Mouse (Mus musculus) kidney, postnatal 10 days (tissue): Measurements from ENCODE around the gene Sppl2b.
"Not testable (repeated sequence)": the region's sequence is repeated elsewhere in the genome, so short reads cannot be mapped to it uniquely, and the experiment has no call there.

ENCODE experiments used
- DNase-seq: peaks from one replicate; pipeline ENCODE4 v3.0.0; 2021; ENCODE audit warnings: mixed read lengths

Gene Sppl2b

DNA sequence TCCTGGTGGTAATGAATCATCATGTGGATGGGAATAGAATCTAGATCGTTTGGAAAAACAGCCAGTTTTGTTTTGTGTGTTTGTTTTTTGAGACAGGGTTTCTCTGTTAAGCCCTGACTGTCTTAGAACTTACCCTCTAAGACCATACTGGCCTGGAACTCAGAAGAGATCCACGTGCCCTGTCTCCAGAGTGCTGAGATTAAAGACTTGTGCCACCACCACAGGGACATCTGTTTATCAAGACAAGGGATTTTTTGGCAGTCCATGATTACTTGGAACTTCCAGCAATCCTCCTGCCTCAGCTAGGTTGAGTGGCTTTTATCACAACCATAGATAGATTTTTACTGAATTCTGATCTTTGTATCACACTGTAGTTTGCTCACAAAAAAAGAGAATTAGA is 30.2 kb upstream of the Sppl2b start:
- no peak for DNase-seq

DNA sequence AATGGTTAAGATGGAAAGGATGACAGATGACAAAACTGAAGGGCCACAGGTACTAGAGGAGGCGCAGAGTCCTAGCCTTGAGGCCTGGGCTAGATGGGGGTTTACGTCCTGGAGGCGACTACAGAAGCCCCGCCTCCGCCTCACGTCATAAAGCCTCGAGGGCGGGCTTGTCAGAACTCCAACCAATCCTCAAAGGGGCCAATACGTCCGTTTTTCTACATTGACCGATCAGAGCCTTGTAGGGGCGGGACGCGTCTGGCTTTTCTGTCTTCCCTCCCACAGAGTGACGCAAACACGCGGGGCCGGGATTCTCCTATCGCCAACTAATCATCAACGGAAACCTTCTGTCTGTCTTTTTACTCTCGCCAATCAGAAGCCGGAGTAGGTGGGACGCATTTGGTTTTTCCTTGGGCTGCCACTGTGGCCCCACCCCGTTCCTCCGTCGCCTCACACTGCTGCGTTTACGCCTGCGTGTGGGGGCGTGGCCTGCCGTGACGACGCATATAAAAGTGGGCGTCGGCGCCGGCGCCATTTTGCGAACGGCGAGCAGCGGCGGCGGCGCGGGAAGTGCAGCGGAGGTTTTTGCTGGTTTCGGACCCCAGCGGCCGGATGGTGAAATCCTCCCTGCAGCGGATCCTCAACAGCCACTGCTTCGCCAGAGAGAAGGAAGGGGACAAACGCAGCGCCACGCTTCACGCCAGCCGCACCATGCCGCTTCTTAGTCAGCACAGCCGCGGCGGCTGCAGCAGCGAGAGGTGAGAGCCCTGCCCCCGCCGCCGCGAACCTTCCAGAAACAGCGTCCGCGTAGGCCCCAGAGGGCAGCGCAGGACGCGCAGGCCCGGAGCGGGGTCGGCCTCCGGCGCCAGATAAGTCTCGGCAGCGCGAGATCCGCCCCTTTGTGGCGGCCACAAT is 28.7 kb upstream of the Sppl2b start, which contains the start of gene Oaz1:
Oaz1 (plus strand) TSS at position 506 of the 912 bp plus-strand sequence.
- DNase-seq = peak; percentile 99

DNA sequence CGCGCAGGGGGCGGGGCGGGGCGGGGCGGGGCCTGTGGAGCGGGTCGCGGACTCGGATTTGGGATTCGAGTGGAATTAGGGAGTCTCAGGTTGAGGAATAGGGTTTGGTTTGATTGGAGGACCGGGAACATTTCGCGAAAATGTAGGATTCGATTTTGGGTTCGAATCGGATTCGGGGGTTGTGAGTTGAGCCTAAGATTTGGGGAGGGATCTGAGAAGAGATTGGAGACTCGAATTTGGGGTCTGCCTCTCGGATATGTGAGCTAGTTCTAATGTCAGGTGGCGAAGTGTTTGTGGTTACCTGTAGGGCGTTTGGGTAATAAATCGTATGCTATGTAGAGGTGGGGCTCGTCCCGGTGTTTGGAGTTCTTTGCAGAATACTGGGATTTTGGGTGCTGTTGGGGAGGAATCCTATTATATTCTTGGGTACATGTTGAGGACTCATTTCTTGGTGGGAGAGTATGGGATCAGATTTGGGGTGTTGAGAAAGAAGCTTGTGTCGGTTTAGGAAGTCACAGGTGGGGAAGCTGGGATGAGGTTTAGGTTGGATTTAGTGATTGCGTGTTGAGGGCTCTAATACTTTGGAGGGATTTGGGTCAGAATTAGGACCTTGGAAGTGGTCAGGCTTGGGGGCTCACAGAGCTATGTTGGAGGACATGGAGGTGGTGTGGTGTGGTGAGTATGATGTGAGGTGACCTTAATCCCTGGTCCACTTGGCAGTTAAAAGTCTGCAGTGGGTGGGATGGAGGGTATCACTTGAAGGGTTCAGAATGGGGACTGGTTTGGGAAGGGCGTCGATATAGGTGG is 27.8 kb upstream of the Sppl2b start:
- no peak for DNase-seq

DNA sequence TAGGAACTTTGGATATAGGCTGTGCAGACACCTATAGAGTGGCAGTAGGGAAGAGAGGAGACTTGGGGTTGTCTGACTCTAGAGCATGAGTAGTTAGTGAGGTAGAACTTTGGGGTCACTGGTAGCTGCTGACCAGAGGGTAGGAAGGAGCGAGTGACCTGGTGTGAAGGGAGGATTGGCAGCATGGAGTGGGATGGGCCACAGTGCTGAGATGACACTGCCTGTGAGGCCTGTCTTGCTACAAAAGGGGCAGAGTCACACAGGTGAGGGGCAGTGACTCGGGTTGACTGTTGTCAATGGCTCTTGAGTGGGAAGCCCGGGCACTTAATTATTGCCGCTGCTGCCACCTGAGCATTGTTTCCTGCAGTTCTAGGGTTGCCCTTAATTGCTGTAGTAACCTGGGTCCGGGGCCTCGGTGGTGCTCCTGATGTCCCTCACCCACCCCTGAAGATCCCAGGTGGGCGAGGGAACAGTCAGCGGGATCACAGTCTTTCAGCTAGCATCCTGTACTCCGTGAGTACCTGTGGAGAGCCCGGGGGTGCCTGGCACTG is 27.1 kb upstream of the Sppl2b start:
- DNase-seq = no peak

DNA sequence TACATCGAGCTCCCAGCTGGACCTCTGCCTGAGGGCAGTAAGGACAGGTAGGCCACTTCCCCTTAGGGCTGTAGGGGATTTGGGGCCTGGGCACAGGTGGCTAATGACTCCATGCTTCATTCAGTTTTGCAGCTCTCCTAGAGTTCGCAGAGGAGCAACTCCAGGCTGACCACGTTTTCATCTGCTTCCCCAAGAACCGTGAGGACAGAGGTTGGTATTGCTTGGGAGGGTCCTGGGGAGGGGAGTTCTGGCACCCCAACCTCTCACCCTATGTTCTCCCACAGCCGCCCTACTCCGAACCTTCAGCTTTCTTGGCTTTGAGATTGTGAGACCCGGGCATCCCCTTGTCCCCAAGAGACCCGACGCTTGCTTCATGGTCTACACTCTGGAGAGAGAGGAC is 26.5 kb upstream of the Sppl2b start:
- DNase-seq = not testable (repeated sequence)

DNA sequence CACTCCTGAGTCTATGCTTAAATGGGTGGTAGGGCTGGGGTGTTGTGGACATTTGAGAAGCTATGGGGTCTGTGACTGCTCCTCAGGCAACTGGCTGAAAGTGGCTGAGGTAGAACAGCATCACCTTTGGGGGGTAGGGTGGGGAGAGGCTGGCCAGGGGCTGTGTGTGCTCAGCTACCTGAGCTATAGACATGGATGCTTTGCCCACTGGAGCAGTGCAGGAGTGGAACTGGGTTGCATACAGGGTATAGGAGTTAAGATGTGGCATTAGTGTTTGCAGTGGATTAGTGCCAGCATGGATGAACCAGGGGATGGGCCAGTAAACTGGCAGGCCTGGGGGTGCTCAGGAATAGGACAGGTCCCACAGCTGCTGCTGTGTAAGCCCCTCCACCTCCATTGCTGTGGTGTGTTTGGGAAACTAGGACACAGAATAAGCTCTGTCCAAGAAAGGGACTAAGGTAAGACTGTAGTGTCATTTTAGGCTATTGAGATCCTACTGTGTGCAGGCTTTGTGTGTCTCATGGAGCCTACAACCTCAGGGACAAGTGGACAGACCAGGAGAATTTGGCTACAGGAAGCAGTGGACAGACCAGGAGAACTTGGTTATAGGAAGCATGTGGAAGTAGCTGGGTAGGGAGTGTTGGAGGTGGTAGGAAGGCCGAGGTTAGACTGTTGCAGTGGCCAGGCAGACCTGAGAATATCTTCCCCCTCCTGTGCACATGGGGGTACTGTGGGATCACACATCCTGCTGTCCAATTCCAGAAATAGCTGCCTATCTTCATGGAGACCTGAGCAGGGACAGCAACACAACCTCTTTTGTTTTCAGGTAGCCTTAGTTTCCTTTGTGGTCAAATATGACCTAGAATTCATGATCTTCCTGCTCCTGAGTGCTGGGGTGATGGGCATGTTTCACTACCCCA is 25.5 kb upstream of the Sppl2b start:
- no peak for DNase-seq

DNA sequence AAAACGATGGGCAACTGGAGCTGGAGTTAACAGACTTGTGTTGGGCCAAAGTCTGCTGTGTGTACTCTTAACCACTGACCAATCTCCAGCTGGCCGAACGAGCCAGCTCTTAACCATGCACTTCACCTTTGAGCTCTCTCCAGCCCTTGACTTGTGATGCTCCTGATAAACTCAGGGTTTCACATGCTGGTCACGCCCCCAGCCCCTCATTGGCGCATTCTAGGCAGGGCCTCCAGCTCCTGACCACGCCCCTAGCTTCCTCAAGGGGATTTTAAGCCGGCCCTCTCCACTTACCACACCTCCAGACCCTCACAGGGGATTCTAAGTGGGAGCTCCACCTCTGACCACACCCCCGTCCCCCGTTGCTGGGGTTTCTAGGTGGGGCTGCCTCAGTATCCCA is 23.9 kb upstream of the Sppl2b start:
- DNase-seq = peak; percentile 89

DNA sequence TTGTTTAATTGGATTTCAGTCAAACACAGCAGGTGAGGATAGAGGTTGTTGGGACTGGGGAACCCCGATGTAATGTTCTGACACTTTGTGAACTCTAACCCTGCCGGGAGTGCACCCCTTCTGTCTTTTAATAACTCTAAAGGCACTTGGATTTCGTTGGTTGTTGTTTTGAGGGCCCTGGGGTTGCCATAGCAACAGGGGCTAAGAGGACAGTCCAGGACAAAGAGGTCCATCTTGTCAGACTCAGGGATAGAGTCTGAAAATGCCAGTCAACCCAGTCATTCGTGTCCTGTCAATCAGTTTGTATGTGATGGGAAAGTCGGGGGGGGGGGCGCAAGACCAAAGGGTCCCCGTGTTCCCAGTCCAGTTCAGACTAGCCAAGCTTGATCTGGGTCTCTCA is 22.3 kb upstream of the Sppl2b start:
- no peak for DNase-seq

DNA sequence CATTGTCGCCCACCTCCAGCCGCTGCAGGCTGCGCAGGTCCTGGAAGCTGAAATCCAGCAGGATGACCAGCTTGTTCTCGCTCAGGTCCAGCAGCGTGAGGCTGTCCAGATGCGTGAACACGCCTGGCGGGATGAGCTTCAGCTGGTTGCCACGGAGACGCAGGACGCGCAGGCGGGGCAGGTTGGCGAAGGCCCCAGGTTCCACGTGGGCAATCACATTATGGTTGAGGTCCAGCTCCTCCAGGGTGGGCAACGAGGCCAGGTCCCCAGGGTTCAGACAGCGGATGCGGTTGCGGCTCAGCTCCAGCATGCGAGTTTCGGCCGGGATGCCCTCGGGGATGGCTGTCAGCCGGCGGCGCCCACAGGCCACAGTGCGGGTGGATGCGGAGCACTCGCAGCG is 19.5 kb upstream of the Sppl2b start:
- no peak for DNase-seq

DNA sequence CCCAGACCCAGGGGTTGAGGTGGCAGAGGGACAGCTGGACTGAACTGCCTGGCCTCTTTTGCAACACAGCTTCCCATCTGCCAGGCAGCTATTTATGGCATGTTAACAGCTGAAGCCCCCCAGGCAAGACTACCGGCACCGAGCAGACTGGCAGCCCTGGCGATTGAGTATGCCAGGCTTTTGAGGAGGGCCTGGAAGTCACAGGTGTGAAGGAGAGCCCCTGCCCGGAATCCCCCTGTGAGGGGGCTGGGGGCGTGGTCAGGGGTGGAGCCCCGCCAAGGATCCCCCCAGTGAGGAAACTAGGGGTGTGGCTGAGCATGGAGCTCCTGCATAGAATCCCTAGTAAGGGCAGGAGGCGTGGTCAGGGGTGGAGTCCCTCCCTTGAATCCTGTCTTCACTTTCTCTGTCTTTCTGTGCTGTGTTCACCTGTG is 18.1 kb upstream of the Sppl2b start:
- no peak for DNase-seq

DNA sequence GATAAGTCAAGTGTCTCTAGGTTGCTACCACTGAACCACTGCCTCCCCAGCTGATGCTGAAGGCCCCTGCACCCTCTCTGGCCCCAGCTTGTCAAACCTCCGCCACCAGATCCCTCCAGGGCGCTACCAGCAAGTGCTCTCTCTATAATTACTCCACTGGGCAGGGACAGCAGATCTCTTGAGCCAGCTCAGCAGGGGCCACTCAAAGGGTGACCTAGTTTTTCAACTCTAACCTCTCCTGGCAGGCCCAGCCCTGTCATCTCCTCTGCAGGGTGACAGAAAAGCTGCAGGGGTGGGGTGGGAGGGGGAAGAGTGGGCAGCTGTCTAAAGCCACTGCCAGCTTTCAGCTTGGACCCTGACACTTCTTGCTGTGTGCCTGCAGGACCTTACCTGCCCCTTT is 17.2 kb upstream of the Sppl2b start:
- DNase-seq = no peak

DNA sequence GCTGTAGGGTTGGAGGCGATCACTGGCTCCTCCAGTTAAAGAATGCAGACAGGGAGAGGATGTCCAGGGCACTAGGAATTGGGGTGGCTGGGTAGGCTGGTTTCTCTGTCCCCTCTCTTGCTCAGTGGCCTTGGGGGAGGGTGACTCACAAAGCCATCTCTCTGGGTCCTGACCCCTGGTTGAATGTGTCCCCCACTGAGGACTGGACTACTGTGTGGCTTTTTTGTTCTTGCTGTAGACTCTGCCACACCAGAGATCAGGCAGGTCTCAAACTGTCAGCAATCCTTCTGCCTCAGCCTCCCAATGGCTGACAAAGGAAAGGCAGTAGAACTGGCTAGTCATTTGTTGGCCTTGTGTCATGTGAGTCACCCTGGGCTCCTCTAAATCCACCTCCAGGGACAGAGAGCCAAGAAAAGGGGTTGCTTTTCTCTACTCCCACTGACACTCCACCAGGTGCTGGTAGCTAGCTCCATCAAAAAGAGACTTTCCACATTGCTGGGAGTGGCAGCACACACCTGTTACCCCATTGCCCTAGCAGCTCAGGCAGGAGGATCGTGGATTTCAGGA is 16.6 kb upstream of the Sppl2b start:
- no peak for DNase-seq

DNA sequence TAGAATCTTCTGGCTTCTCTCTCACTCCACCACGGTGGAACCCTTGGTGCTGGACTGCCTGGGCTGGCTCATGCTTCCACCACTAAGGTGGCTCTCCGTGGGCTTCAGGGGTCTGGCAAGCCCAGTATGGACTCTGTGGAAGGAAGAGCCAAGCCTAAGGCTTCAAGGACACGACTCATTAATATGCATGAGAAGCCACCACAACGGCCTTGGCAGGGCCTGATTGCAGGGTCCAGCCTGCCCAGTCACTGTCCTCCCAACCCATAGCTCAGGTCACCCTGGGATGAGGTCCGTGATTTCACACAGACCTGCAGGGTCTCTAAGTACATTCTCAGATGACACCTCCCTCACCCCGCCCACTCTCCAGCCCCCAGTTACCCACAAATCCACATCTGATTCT is 15.2 kb upstream of the Sppl2b start:
- DNase-seq = no peak

DNA sequence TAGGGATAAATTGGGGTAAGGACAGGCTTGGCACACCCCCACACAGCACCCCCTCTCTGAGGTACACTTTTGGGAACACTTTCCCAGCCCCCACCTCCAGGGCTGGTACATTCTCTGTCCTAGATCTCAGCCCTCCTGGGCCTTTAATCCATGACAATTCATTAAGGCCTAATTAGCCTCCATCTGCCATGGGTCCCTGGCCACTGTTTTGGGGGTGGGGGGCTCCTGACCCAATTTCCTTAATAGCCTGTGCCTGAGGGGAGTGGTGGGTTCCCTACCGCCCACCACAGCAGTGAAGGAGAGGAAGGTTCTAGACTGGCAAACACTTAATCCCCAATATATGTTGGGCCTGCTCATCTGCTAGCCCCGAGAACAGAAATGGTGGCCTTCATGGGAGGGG is 13.4 kb upstream of the Sppl2b start:
- DNase-seq = no peak

DNA sequence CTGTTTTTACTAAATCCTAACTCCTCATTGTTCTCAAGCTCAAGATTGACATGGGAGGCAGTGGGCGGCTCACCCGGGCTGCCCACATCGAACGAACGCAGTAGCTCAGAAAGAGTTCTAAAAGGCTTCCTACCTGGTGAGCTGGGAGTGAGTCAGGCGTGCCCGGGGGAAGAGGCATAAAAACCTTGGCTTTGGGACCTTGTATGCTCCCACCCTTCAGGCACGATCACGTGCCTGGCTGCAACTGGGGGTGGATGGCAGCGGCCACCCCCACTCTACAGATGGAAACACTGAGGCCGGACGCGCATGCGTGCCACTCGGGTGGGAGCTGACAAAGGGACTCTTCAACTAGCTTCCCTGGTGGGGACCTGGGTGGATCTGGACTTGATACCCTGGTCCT is 12.7 kb upstream of the Sppl2b start:
- DNase-seq = no peak

DNA sequence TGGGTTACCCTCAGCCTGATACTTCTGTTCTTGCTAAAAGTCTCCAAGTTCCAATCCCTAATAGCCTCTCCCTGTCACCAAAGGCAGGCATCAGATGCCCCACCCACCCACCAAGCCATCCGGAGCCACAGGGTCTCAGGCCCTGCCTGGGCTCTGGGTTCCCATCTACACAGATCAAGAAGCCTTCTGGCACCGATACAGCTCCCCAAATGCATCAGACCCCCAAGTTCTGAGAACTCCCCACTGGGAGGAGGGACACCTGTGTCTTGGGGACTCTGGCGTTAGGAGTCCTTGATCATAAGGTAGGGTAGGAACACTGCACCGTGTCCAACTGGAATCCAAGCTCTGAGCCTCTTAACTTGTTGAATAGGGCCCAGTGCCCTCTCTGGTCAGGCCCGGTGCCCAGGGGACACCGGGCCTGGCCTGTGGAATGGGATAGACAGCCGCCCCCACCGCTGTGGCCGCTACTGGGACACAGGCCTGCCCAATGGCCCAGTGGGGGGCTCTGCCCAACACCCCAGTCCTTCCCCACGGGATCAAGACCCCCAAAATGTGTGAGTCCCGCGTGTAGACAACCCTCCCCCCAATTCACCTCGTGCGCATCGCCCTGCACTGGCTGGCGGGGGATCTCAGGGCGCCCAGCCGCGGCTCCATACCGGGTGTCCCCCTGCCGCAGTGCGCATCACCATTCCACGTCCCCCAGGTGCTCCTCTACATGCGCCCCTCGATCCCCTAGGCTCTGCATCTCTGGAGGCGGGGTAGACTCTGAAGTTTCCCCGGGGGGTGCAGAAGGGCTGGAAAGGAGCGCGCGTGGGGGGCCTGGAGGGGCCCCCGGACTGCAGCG is 11.8 kb upstream of the Sppl2b start:
- no peak for DNase-seq

DNA sequence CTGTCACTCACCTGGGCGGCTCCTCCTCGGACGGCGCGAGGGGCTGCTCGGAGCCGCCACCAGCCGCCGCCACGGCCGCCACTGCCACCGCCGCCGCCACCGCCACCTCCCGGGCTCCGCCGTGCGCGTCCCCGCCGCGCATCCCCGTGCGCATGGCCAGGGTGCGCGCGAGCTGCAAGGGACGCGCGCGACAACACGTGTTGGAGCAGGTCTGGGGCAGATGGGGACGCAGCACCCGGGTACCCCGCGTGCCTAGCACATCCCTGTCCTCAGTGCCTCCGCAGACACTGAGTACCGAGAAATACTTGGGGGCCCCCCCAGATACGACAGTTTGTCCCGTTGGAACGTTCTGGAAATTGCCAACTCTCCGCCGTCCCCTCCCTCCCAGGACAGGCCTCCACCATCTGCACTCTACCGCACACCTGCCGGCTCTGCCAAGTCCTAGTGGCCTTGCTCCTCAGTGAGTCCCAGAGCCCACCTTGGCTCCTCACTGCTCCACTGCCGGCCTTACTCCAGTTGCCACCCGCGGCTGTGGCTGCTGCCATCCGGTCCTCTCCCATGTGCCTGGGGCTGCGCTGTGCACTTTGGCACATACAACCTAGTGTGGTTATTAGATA is 11.0 kb upstream of the Sppl2b start, which contains the start of gene Lingo3:
Lingo3 (minus strand) TSS at position 109 of the 617 bp plus-strand sequence.
- DNase-seq = no peak

DNA sequence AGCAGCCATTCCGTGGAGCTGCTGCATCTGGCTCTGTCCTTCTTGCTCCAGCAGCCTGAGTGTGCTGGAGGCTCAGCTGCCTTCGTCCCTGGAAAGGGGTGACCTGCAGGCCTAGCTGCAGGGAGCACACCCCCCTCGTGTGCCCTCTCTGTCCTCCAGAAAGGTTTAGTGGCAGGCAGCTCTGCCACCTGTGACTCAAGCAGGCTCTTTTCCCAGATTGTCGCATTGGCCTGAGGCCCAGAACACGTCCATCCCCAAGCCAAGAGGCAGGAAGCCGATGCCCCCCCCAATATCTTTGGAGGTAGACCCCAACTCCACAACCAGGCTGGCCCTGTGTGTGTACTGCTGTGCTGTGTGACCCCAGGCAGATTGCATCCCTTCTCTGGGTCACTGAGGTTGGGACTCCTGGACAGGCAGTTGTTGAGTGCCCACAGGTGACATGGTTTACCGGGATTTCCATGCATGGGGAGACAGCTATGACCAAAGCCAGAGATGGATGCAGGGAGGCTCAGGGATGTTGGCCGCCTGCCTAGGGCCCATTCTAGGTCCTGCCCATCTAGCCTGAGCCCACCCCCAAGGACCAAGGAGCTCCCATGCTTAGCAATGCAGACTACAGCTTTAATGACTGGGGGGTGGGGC is 9.9 kb upstream of the Sppl2b start:
- no peak for DNase-seq

DNA sequence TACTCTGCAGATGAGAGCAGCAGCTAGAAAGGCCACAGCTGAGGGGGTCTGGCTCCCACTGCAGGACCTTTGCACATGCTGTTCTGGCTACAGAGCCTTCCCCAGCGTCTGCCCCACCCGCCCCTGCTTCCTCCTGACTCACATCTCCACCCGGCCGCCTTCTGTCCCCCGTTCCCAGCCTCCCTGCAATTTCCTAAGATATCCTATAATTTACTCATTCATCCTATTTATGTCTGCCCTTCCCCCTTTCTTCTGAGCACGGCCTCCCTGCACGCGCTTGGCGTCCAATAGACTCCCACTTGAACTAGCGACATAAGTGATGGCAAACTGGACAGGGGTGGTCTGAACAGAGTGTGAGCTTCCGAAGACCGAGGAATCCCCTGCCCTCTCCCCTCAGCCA is 9.3 kb upstream of the Sppl2b start:
- no peak for DNase-seq

DNA sequence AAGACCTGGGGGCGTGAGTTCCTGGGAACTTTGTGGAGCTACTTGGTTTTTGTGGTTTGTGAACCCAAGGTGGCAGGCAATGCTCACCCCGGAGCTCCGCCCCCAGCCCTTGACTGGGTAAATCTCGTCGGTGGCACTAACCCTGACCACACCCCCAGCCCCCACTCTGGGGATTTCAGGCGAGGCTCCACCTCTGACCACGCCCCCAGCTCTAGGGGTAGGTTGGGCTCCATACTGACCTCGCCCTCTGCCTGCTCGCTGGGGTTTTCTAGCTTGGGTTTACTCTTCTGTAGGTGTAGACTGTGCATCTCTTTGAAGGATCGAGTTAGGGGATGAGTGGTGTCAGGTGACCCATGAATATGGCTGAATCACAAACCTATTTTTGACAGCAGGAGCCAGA is 6.5 kb upstream of the Sppl2b start:
- peak; percentile 70 for DNase-seq
